ENCODE assay signal across 13 mouse cellular contexts in genomic region chr12:99352583-99352982, GRCm38 (mm10).
DNase-seq lines count a peak whose midpoint lies in the region; ATAC-seq and TF ChIP-seq lines count a peak whose summit lies in the region.
"Had no signal": no experiment of that assay in that cellular context is flagged by ENCODE, and none has a peak within 500 bp of the region (broad histone marks: within the 10 kb centered on the region; RNA-seq: fewer than 3 reads in every experiment).

No protein-coding gene starts in this region.

- WGBS in heart, postnatal 0 days = 71% methylated on average over 6 of the region's 6 CpGs
- 60% methylated on average over 6 of the region's 6 CpGs for WGBS in liver, postnatal 0 days (ENCODE audit: insufficient replicate concordance)
- 85% methylated on average over 6 of the region's 6 CpGs for WGBS in forebrain, embryonic 13.5 days
- WGBS in forebrain, embryonic 15.5 days = 70% methylated on average over 6 of the region's 6 CpGs

- TF ChIP-seq CTCF in heart, postnatal 0 days (IDR thresholded peaks at IDR 0.05; ENCODE audit: low read depth) = no peak
- no peak for TF ChIP-seq CTCF in MEL (IDR thresholded peaks at IDR 0.05 in 2 of 3, conservative IDR thresholded peaks at IDR 0.05 in 1 of 3; ENCODE audit: control insufficient read depth in 1 of 3, insufficient read depth in 1 of 3, low read depth in 2 of 3, low read length in 3 of 3, poor library complexity in 1 of 3, severe bottlenecking in 1 of 3)
- no peak for TF ChIP-seq CTCF in liver, postnatal 0 days (IDR thresholded peaks at IDR 0.05; ENCODE audit: low read depth)

- H3K27ac ChIP-seq in heart, postnatal 0 days (ENCODE audit: low read depth) = 0 out of 2 replicates have a peak overlapping the region, but pooled peaks have one; percentile 53
- H3K27ac ChIP-seq in MEL (ENCODE audit: control insufficient read depth, low read depth, low read length) = peak overlapping the region; percentile 52; the same call in 1 of the 2 replicates
- H3K27ac ChIP-seq in liver, postnatal 0 days (ENCODE audit: low read depth) = no peak overlapping the region
- no peak overlapping the region for H3K27ac ChIP-seq in forebrain, embryonic 13.5 days
- no peak overlapping the region for H3K27ac ChIP-seq in forebrain, embryonic 15.5 days (replicated peaks)
- H3K27ac ChIP-seq: hindbrain, postnatal 0 days had no signal

- no peak overlapping the region for H3K4me2 ChIP-seq in heart, postnatal 0 days (ENCODE audit: low read depth, low read length)
- no peak overlapping the region for H3K4me2 ChIP-seq in liver, postnatal 0 days (ENCODE audit: low read depth, low read length)
- H3K4me2 ChIP-seq in forebrain, embryonic 13.5 days = no peak overlapping the region
- no peak overlapping the region for H3K4me2 ChIP-seq in forebrain, embryonic 15.5 days (replicated peaks)
- H3K4me2 ChIP-seq: heart, embryonic 13.5 days had no signal

- no peak for TF ChIP-seq RAD21 in MEL (IDR thresholded peaks at IDR 0.05; ENCODE audit: low read depth, low read length)

- no peaks in the 10 kb centered on the region for H3K36me3 ChIP-seq in heart, postnatal 0 days (replicated peaks; ENCODE audit: control insufficient read depth, insufficient read depth, low read length)
- peaks cover 0 to 28% of the 10 kb centered on the region in 2 experiments; a peak in 2 of 4 replicates for H3K36me3 ChIP-seq in MEL (ENCODE audit: control insufficient read depth in 1 of 2, insufficient read depth in 2 of 2, low read length in 2 of 2)
- no peaks in the 10 kb centered on the region for H3K36me3 ChIP-seq in liver, postnatal 0 days (replicated peaks; ENCODE audit: insufficient read depth, low read length)
- no peaks in the 10 kb centered on the region for H3K36me3 ChIP-seq in forebrain, embryonic 13.5 days (ENCODE audit: poor library complexity, severe bottlenecking)
- no peaks in the 10 kb centered on the region for H3K36me3 ChIP-seq in forebrain, embryonic 15.5 days
- H3K36me3 ChIP-seq: heart, embryonic 13.5 days had no signal

- no peak overlapping the region for H3K9ac ChIP-seq in heart, postnatal 0 days (replicated peaks; ENCODE audit: low read depth, low read length)
- H3K9ac ChIP-seq in MEL (ENCODE audit: control insufficient read depth, low read depth, low read length, poor library complexity, severe bottlenecking) = no peak overlapping the region
- H3K9ac ChIP-seq in liver, postnatal 0 days (replicated peaks) = no peak overlapping the region
- no peak overlapping the region for H3K9ac ChIP-seq in forebrain, embryonic 13.5 days
- H3K9ac ChIP-seq in forebrain, embryonic 15.5 days (replicated peaks) = no peak overlapping the region
- H3K9ac ChIP-seq: heart, embryonic 13.5 days had no signal

- DNase-seq in heart, postnatal 0 days (ENCODE audit: low spot score) = no peak
- no peak for DNase-seq in heart, postnatal 14 days
- DNase-seq in MEL (ENCODE audit: low read depth, low spot score) = peak; percentile 62
- no peak for DNase-seq in liver, postnatal 0 days
- DNase-seq in right cerebral cortex, adult 2 months (ENCODE audit: low spot score in 2 of 2) = no peak
- DNase-seq: layer of hippocampus, adult 9-11 months; right cerebral cortex, postnatal 25 days had no signal

- H3K79me2 ChIP-seq in MEL (ENCODE audit: control insufficient read depth, insufficient read depth, low read length, poor library complexity) = no peaks in the 10 kb centered on the region

- no peak for TF ChIP-seq POLR2A in MEL (IDR thresholded peaks at IDR 0.05; ENCODE audit: control insufficient read depth in 1 of 2, insufficient read depth in 1 of 2, low read depth in 1 of 2, low read length in 2 of 2, poor library complexity in 1 of 2)

- no peak overlapping the region for H3K4me3 ChIP-seq in heart, postnatal 0 days (ENCODE audit: low read depth, low read length)
- H3K4me3 ChIP-seq in MEL (ENCODE audit: control insufficient read depth in 1 of 2, insufficient read depth in 1 of 2, low read depth in 2 of 2, low read length in 2 of 2) = no peak overlapping the region
- no peak overlapping the region for H3K4me3 ChIP-seq in liver, postnatal 0 days (ENCODE audit: low read depth, low read length)
- H3K4me3 ChIP-seq in forebrain, embryonic 13.5 days = no peak overlapping the region
- H3K4me3 ChIP-seq in forebrain, embryonic 15.5 days = no peak overlapping the region
- H3K4me3 ChIP-seq: heart, embryonic 13.5 days had no signal

- no peak for ATAC-seq in heart, postnatal 0 days (ENCODE audit: insufficient read depth, low read depth)
- peak; percentile 28; the same call in 1 of the 2 replicates for ATAC-seq in common myeloid progenitor, adult 5-6 weeks (replicated peaks; ENCODE audit: low read depth, poor library complexity, severe bottlenecking)
- ATAC-seq in liver, postnatal 0 days = peak; percentile 49
- no peak for ATAC-seq in forebrain, embryonic 13.5 days
- no peak for ATAC-seq in forebrain, embryonic 15.5 days (replicated peaks)
- ATAC-seq: CD4-positive, CD25-positive, alpha-beta regulatory T cell, adult 4 months; hindbrain, postnatal 0 days had no signal

- no peaks in the 10 kb centered on the region for H3K27me3 ChIP-seq in heart, postnatal 0 days (ENCODE audit: control insufficient read depth, insufficient read depth, low read length)
- H3K27me3 ChIP-seq in MEL (ENCODE audit: control insufficient read depth in 1 of 2, insufficient read depth in 2 of 2, low read length in 2 of 2) = no peaks in the 10 kb centered on the region
- H3K27me3 ChIP-seq in liver, postnatal 0 days (ENCODE audit: insufficient read depth, low read length) = no peaks in the 10 kb centered on the region
- H3K27me3 ChIP-seq in forebrain, embryonic 13.5 days = no peaks in the 10 kb centered on the region
- no peaks in the 10 kb centered on the region for H3K27me3 ChIP-seq in forebrain, embryonic 15.5 days
- H3K27me3 ChIP-seq: heart, embryonic 13.5 days had no signal

- H3K9me3 ChIP-seq in heart, postnatal 0 days (replicated peaks; ENCODE audit: control insufficient read depth, low read length) = no peaks in the 10 kb centered on the region
- no peaks in the 10 kb centered on the region for H3K9me3 ChIP-seq in MEL (replicated peaks; ENCODE audit: insufficient read depth, low read length)
- no peaks in the 10 kb centered on the region for H3K9me3 ChIP-seq in liver, postnatal 0 days (ENCODE audit: low read length)
- H3K9me3 ChIP-seq in forebrain, embryonic 13.5 days (replicated peaks) = no peaks in the 10 kb centered on the region
- no peaks in the 10 kb centered on the region for H3K9me3 ChIP-seq in forebrain, embryonic 15.5 days
- H3K9me3 ChIP-seq: heart, embryonic 13.5 days had no signal

- intact Hi-C loops in heart, postnatal 14 days (cut with DNase I) = no loop called here

- peaks cover 59% of the 10 kb centered on the region for H3K4me1 ChIP-seq in heart, postnatal 0 days (ENCODE audit: control insufficient read depth, insufficient read depth)
- peaks cover 9 to 35% of the 10 kb centered on the region in 2 experiments for H3K4me1 ChIP-seq in MEL (ENCODE audit: control insufficient read depth in 1 of 2, insufficient read depth in 2 of 2, low read length in 2 of 2)
- H3K4me1 ChIP-seq in liver, postnatal 0 days (ENCODE audit: insufficient read depth) = peaks cover 38% of the 10 kb centered on the region
- H3K4me1 ChIP-seq in forebrain, embryonic 13.5 days = peaks cover 55% of the 10 kb centered on the region
- peaks cover 37% of the 10 kb centered on the region for H3K4me1 ChIP-seq in forebrain, embryonic 15.5 days

- TF ChIP-seq EP300 in heart, postnatal 0 days (IDR thresholded peaks at IDR 0.05; ENCODE audit: low read depth) = no peak
- TF ChIP-seq EP300 in MEL (IDR thresholded peaks at IDR 0.05; ENCODE audit: low read depth in 1 of 2, low read length in 2 of 2) = peak; percentile 51 to 63
- peak; percentile 69 for TF ChIP-seq EP300 in liver, postnatal 0 days (IDR thresholded peaks at IDR 0.05; ENCODE audit: low read depth)

TF ChIP-seq in MEL, 35 proteins besides CTCF, POLR2A, EP300 and RAD21 (continues in another document):
- no peak for TF ChIP-seq SIN3A (IDR thresholded peaks at IDR 0.05; ENCODE audit: low read length)
- TF ChIP-seq CHD1 (IDR thresholded peaks at IDR 0.05; ENCODE audit: low read depth, low read length) = no peak
- TF ChIP-seq TAL1 (IDR thresholded peaks at IDR 0.05; ENCODE audit: low read length) = peak; percentile 51
- no peak for TF ChIP-seq UBTF (IDR thresholded peaks at IDR 0.05; ENCODE audit: borderline replicate concordance, insufficient read depth, low read depth, low read length)
- TF ChIP-seq USF2 (IDR thresholded peaks at IDR 0.05; ENCODE audit: borderline replicate concordance in 1 of 2, insufficient read depth in 1 of 2, low read depth in 1 of 2, low read length in 2 of 2) = no peak
- peak; percentile 31; the same call in 1 of the 2 replicates for TF ChIP-seq BHLHE40 (IDR thresholded peaks at IDR 0.05; ENCODE audit: borderline replicate concordance, low read depth, low read length)
- no peak for TF ChIP-seq JUND (IDR thresholded peaks at IDR 0.05; ENCODE audit: low read depth, low read length)
- TF ChIP-seq GATA1 (IDR thresholded peaks at IDR 0.05; ENCODE audit: low read depth, low read length) = peak; percentile 51; the same call in 1 of the 2 replicates
- TF ChIP-seq NELFE (IDR thresholded peaks at IDR 0.05; ENCODE audit: low read depth, low read length) = no peak
- TF ChIP-seq E2F4 (IDR thresholded peaks at IDR 0.05; ENCODE audit: borderline replicate concordance, low read depth, low read length) = no peak
- TF ChIP-seq GABPA (IDR thresholded peaks at IDR 0.05; ENCODE audit: low read depth, low read length) = no peak
- no peak for TF ChIP-seq POLR2AphosphoS5 (IDR thresholded peaks at IDR 0.05; ENCODE audit: borderline replicate concordance, low read depth, low read length)
- TF ChIP-seq HCFC1 (IDR thresholded peaks at IDR 0.05; ENCODE audit: low read depth, low read length) = no peak
- no peak for TF ChIP-seq MXI1 (IDR thresholded peaks at IDR 0.05; ENCODE audit: low read depth, low read length)
- no peak for TF ChIP-seq MYB (IDR thresholded peaks at IDR 0.05; ENCODE audit: low read depth, low read length)
- peak; percentile 20; the same call in 1 of the 2 replicates for TF ChIP-seq ETS1 (IDR thresholded peaks at IDR 0.05; ENCODE audit: low read depth, low read length)
- TF ChIP-seq ZNF384 (IDR thresholded peaks at IDR 0.05; ENCODE audit: low read depth, low read length) = no peak
- no peak for TF ChIP-seq ELF1 (IDR thresholded peaks at IDR 0.05; ENCODE audit: low read depth, low read length)
- no peak for TF ChIP-seq NRF1 (IDR thresholded peaks at IDR 0.05; ENCODE audit: insufficient read depth, low read depth, low read length, poor library complexity, severe bottlenecking)
- peak; percentile 41; the same call in 1 of the 2 replicates for TF ChIP-seq TCF12 (IDR thresholded peaks at IDR 0.05; ENCODE audit: low read depth, low read length)
- TF ChIP-seq ZMIZ1 (IDR thresholded peaks at IDR 0.05; ENCODE audit: low read depth, low read length) = no peak
- TF ChIP-seq MAX (IDR thresholded peaks at IDR 0.05; ENCODE audit: low read length) = no peak
- TF ChIP-seq TBP (IDR thresholded peaks at IDR 0.05; ENCODE audit: low read depth, low read length) = no peak
- TF ChIP-seq CHD2 (IDR thresholded peaks at IDR 0.05; ENCODE audit: low read length) = no peak

Comparison
In these comparisons a context has a peak if more than half of its experiments do, and no peak if none do; other contexts are left out.
1. ATAC-seq: peak in common myeloid progenitor, adult 5-6 weeks (single experiment) and liver, postnatal 0 days (single experiment); none in heart, postnatal 0 days (single experiment), forebrain, embryonic 13.5 days (single experiment) and forebrain, embryonic 15.5 days (single experiment).
2. H3K27ac ChIP-seq: peak in heart, postnatal 0 days (single experiment) and MEL (single experiment); none in liver, postnatal 0 days (single experiment), forebrain, embryonic 13.5 days (single experiment) and forebrain, embryonic 15.5 days (single experiment).